Mouse (Mus musculus): ENCODE measurements at regions not wholly inside any gene's neighbourhood (a gene's known extent, or its start where the extent isn't known, plus 50 kb on each side); places are given as distances from the start of the nearest gene placed in this dataset.
"Not testable (repeated sequence)": the region's sequence is repeated elsewhere in the genome, so short reads cannot be mapped to it uniquely, and the experiment has no call there.

DNA sequence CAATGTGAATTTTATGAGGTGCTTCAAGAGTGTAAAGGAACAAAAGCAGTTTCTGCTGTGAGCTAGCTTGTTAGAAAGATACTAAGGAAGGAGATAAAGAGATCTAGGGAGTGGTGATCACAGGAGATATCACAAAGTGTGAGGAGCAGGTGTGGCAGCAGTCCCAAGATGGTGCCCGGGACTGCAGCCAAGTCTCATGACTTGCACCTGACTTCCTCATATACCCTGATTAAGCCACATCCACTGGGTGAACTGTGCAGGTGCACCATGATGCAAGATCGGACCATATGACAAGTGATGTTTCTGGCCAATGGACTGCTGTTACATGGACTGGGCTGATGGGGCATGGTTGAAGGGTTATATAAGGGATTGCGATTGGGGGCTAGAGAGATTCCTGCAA, 197.8 kb upstream of the Atp10a start:
- not testable (repeated sequence) for ATAC-seq (replicated peaks; ENCODE audit: extremely low read depth, insufficient read depth, low FRiP score); H3K9ac ChIP-seq (ENCODE audit: low read length); H3K27me3 ChIP-seq (ENCODE audit: control insufficient read depth, insufficient read depth, low read length); H3K9me3 ChIP-seq (replicated peaks; ENCODE audit: control insufficient read depth, low read length); H3K4me1 ChIP-seq (ENCODE audit: control insufficient read depth, insufficient read depth, low read length); H3K4me3 ChIP-seq (ENCODE audit: low read length); H3K4me2 ChIP-seq (ENCODE audit: low read depth, low read length); H3K36me3 ChIP-seq (ENCODE audit: control insufficient read depth, insufficient read depth); H3K27ac ChIP-seq (ENCODE audit: low read length)
- WGBS: 91% methylated on average over 3 of the region's 3 CpGs

DNA sequence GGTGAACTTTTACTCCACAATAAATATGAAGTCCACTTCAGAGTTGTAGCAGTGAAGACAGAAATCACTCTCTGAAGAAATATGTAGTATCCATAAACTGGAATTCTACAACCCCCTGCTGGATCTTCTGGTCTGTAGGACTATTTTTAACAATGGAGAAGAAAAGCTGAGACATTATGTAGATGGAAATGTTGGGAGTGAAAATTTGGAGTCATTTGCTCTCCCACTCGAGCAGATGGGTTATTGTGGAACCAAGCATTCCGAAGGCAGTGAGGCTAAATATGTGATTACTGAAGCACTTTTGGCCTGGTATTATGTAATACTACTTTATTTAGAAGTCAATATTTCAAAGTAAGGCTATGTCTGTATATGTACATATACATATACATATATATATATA, 195.0 kb upstream of the Atp10a start:
- ATAC-seq (replicated peaks; ENCODE audit: extremely low read depth, insufficient read depth, low FRiP score): no peak
- H3K36me3 ChIP-seq (ENCODE audit: control insufficient read depth, insufficient read depth): no peaks in the 10 kb centered on the region
- no peak overlapping the region for H3K9ac ChIP-seq (ENCODE audit: low read length)
- H3K4me3 ChIP-seq (ENCODE audit: low read length): no peak overlapping the region
- H3K9me3 ChIP-seq (replicated peaks; ENCODE audit: control insufficient read depth, low read length): no peaks in the 10 kb centered on the region
- H3K27me3 ChIP-seq (ENCODE audit: control insufficient read depth, insufficient read depth, low read length): no peaks in the 10 kb centered on the region
- WGBS: 73% methylated on average over 2 of the region's 2 CpGs
- no peak overlapping the region for H3K27ac ChIP-seq (ENCODE audit: low read length)
- no peak overlapping the region for H3K4me2 ChIP-seq (ENCODE audit: low read depth, low read length)
- H3K4me1 ChIP-seq (ENCODE audit: control insufficient read depth, insufficient read depth, low read length): no peaks in the 10 kb centered on the region

GRCm38 (mm10) chr7:58473150-58473549, 182.8 kb upstream of the Atp10a start:
- Histone ChIP-seq H3K4me1 (ENCODE audit: control insufficient read depth, insufficient read depth, low read length) (no peaks in the 10 kb centered on the region), H3K9me3 (replicated peaks; ENCODE audit: control insufficient read depth, low read length) (no peaks in the 10 kb centered on the region), H3K4me2 (ENCODE audit: low read depth, low read length) (no peak overlapping the region), H3K4me3 (ENCODE audit: low read length) (no peak overlapping the region), H3K9ac (ENCODE audit: low read length) (no peak overlapping the region), H3K36me3 (ENCODE audit: control insufficient read depth, insufficient read depth) (no peaks in the 10 kb centered on the region), H3K27me3 (ENCODE audit: control insufficient read depth, insufficient read depth, low read length) (no peaks in the 10 kb centered on the region), H3K27ac (ENCODE audit: low read length) (no peak overlapping the region)
- WGBS: 52% methylated on average over 3 of the region's 3 CpGs
- no peak for ATAC-seq (replicated peaks; ENCODE audit: extremely low read depth, insufficient read depth, low FRiP score)

DNA sequence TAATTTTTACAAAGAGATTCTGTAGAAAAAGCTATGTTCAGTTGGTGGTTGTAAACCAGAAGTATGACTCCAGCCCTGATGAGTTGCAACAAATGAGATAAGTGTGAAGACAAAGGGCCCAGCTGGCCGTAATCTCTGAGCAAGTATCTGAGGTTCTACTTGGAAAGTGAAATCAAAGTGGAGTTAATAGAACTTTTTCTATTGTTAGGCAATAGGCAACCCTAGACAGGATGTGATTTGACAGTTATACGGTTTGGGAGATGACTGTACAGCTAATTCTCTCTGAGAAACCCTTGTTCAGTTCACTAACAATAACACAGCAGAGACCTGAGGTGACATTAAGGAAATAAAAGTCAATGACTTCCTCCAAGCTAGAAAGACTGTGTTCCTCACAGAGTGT, 180.8 kb upstream of the Atp10a start:
- Histone ChIP-seq H3K9me3 (replicated peaks; ENCODE audit: control insufficient read depth, low read length) (no peaks in the 10 kb centered on the region), H3K4me1 (ENCODE audit: control insufficient read depth, insufficient read depth, low read length) (no peaks in the 10 kb centered on the region), H3K4me3 (ENCODE audit: low read length) (no peak overlapping the region), H3K4me2 (ENCODE audit: low read depth, low read length) (no peak overlapping the region), H3K9ac (ENCODE audit: low read length) (no peak overlapping the region), H3K36me3 (ENCODE audit: control insufficient read depth, insufficient read depth) (no peaks in the 10 kb centered on the region), H3K27ac (ENCODE audit: low read length) (no peak overlapping the region), H3K27me3 (ENCODE audit: control insufficient read depth, insufficient read depth, low read length) (no peaks in the 10 kb centered on the region)
- no peak for ATAC-seq (replicated peaks; ENCODE audit: extremely low read depth, insufficient read depth, low FRiP score)
- WGBS: 52% methylated on average over 2 of the region's 2 CpGs

DNA sequence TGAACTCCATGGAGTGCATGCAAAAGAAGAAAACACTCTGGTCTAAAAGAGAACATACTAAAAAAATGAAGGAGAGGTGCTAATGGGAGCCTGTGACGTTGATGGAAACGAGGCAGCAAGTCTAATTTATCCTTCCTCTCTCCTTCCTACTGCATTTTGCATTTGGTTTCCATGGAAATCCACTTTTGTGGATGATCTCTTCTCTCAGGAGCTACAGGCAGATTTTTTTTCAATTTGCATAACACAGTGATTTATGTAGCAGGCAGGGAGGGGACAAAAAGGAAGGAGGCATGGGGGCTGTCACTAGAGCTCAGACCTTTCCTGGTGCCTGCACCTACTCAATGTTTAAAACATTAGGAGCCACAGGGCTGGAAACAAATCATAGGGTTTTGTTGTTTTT, 167.7 kb upstream of the Atp10a start:
- Histone ChIP-seq H3K9ac (ENCODE audit: low read length) (no peak overlapping the region), H3K4me1 (ENCODE audit: control insufficient read depth, insufficient read depth, low read length) (no peaks in the 10 kb centered on the region), H3K4me2 (ENCODE audit: low read depth, low read length) (no peak overlapping the region), H3K36me3 (ENCODE audit: control insufficient read depth, insufficient read depth) (no peaks in the 10 kb centered on the region), H3K4me3 (ENCODE audit: low read length) (no peak overlapping the region), H3K27ac (ENCODE audit: low read length) (no peak overlapping the region), H3K27me3 (ENCODE audit: control insufficient read depth, insufficient read depth, low read length) (no peaks in the 10 kb centered on the region), H3K9me3 (replicated peaks; ENCODE audit: control insufficient read depth, low read length) (no peaks in the 10 kb centered on the region)
- no peak for ATAC-seq (replicated peaks; ENCODE audit: extremely low read depth, insufficient read depth, low FRiP score)
- 68% methylated on average over 2 of the region's 2 CpGs for WGBS
